Mouse (Mus musculus): ENCODE data around the gene Dpp9.

Dpp9 gene

DNA sequence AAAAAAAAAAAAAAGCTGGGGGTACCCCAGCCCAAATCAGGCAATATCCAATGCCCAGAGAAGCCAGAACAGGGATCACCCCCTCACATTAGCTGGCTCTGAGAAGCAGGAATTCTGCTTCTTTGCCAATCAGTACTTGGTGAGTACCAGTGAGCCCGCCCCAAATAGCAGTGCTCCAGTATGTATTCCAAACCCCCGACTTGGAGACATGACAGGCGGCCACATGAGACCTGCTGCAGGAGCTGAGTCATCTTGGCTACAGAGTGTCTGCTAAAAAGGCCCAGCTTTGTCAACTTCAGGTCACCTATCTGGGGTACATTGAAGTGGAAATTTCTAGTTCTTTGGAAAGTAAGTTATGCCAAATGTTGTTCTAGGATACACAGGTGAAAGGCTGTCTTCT is 7.9 kb upstream of the Dpp9 start:
- DNase-seq: no peak

DNA sequence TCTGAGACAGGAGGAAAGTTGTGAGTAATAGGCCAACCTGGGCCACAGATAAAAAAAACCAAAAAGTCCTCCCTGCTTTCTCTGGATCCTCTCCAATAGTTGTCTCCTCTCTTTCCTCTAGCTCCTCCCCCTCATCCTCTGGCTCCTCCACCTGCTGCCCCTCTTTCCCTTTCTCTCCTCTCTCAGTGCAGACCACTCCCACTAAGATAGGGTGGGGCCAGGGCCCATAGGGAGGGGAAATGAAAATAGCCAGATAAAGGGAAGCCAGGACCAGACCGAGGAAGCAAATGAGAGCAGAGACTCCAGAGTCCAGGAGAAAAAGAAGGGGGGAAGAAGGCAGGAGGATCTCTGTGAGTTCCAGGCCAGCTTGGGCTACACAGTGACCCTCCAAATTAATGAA is 6.2 kb upstream of the Dpp9 start:
- no peak for DNase-seq

DNA sequence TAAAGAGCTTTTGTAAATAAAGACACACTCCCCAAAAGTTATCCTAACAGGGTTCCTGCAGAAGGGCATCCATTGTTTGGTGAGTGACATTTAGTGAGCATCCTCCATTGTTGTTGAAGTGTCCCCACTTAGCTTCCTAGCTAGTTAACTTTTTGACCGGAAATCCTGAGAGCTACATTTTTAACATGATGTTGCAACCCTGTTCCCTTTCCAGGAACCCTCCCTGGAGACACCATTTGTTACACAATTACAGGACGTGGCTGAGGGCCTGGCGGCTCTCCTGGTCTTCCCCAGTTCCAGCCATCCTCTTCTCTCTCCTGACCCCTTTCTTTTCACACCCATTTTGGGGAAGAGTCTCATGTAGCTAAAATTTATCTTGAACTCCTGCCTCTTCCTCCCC is 1.1 kb upstream of the Dpp9 start:
- no peak for DNase-seq

DNA sequence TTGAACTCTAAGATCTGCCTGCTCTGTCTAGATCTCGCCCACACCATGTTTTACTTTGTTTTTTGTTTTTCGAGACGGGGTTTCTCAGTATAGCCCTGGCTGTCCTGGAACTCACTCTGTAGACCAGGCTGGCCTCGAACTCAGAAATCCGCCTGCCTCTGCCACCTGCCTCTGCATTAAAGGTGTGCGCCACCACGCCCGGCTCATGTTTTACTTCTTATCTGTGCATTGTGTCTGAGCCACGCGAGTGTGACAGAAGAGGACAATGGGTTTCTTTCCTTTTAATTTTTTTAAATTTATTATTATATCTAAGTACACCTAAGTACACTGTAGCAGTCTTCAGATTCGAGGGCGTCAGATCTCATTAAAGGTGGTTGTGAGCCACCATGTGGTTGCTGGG is 546 bp upstream of the Dpp9 start:
- no peak for DNase-seq

DNA sequence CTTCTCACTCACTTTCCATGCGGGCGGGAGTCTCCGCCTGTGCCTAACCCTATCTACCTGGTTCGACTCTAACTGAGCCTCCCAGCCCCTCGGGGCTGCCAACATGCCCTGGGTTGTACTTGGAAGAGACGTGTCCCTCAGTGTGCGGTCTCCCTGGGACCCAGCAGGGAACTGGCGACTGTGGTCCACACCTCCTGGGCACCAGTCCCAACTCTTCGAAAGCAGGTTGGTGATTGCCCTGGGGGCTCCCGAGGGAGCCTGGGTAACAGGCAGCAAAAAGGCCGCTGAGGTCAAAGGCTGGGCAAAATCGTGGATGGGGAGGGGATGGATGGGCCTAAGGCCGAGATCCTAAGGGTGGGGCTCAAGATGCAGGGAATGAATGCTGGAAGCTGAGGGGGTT is 1.0 kb downstream of the Dpp9 start:
- DNase-seq: no peak

DNA sequence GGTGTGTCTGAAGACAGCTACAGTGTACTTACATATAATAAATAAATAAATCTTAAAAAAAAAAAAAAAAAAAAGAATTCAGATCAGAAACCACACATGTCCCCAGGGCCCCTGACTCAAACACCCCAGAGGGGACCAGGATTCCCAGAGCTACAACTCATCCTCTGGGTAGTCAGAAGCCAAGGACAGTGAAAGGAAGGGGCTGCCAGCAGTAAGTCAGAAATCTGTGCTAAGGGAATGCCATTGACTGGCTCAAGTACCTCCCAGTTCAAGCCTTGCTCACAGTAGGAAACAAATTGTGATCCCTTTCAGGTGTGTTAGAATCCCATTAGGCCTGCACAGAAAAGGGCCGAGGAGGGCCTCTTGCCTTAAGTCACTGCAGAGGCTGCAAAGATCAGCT is 4.5 kb downstream of the Dpp9 start:
- DNase-seq: no peak

DNA sequence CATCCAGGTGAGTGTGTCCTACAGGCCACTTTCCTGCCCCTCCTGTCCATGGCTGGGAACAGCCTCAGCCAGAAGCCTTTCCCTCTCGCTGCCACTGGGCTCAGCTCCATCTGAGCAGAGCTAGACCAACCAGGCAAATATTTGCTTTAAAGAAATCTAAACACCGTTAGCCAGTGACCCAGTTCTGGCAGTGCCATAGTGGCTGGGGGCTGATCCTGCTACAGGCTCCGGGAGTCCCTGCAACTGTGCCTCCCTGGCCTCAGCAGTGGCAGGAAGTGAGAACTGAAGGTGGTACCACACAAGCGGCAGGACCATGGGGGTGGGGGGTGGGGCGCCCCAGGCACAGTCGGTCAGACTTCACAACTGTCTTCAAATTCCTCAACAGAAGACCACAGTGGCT is 6.0 kb downstream of the Dpp9 start:
- DNase-seq: no peak

DNA sequence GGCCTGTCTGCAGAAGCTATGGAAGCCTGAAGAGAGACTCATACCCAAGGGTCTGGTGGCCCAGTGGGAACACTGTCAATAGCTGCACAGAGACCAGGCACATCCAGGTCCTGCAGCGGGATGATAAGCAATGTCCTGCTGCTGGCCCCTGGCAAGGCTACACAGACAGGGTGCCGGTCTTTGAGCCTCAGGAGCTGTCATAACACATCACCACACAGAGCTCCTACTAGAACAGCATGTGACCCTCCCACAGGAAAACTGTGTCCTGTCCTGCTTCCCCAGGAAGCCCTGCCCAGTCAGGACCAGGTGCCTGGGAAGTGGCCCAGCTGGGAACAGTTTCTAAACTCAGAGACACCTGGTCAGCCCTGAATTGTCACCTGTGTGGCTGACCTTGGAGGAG is 7.6 kb downstream of the Dpp9 start:
- DNase-seq: no peak

DNA sequence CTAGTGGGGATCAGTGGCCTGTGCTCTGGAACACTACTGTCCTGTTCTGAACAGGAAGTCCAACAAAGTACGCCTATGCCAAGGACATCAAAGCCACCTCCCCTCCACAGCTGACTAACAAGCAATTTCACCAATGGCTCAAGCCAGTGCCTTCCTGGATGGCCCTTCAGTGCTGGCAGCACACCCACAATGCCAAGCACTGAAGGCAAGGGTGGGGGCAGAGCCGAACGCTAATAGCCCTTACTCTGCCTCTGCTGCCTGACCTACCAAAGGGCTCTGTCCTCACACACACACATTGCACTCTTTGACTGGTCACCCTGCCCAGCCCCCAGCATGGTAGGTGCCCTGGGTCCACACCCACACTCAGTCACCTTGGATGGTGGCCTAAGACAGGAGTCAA is 9.9 kb downstream of the Dpp9 start:
- DNase-seq: no peak

DNA sequence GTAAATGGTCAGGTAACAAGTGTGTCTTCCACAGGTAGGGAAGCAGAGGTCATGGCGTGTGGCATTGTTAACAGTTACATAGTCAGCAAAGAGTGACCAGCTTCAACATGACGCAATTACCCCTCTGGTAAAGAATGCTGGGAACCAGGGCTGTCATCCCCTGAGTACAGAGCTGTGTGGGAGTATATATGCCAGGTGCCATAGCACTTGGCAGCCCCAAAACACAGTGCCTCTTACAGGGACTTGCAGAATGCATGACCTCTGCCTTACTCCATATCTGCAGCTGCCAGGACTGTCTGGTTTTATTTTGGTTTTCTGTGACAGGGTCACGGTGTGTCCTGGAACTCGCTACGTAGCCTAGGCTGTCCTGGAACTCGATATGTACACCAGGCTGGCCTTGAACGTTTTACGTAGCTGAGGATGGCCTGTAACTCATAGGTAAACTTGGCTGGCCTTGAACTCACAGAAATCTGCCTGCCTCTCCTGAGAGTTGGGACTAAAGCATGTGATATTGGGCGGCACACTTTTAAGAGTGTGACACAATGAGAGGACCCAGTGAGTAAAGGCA is 10.7 kb downstream of the Dpp9 start:
- DNase-seq: no peak

DNA sequence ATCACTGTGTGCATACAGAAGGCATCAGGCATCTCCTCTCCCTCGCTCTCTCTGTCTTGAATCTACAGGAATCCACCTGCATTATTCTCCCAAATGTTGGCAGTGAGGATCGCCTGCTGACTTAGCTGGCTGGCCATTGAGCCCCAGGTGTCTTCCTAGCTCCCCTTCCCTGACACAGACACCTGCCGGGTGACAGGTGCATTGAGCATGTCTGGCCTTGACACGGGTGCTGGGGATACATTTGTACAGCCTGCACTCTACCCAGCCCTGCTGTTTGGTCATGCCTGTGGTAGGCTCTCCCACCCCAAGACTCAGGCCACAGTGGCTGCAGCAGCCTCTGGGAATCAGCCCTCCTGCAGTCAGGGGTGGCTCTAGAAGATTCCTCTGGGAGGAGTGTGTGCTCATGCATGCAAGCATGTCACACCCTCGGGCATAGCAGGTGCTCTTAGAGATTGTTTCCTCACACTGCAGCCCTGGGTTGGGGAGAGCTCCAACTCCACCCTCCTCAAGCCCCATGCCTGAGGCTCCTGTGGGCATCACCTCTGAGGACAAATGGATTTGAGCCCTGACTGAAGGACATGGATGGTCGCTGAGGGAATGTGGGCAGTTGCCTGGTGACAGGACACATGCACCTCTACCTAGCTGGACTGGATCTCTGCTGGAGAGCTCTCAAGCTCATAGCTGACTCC is 11.6 kb downstream of the Dpp9 start:
- DNase-seq: no peak

DNA sequence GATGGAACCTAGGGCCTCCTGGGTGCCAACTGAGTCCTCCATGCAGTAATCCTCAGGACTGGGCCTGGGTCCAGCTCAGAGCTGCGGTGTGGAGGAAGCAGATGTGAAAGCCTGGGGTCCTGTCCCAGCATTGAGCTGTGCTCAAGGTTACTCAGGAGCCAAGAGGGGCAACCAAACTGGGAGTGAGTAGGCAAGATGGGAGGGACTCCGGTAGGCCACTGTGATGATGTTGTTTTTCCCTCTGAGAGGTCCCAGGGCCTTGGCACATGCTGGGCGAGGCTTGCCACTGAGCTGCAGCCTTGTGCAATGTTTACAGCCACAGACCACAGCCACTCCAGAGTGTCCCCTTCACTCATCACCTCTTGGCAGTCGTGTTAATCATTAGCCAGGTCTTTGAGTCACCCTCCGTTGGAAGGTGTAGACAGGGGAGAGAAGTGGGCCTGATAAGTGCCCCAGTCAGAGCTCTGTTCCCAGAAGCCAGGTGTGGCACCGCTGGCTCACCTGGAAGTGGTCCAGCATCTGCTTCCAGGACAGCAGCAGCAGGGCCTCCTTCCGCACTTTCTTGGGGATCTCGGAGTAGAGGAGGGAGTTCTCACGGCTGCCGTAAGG is 12.3 kb downstream of the Dpp9 start:
- no peak for DNase-seq

DNA sequence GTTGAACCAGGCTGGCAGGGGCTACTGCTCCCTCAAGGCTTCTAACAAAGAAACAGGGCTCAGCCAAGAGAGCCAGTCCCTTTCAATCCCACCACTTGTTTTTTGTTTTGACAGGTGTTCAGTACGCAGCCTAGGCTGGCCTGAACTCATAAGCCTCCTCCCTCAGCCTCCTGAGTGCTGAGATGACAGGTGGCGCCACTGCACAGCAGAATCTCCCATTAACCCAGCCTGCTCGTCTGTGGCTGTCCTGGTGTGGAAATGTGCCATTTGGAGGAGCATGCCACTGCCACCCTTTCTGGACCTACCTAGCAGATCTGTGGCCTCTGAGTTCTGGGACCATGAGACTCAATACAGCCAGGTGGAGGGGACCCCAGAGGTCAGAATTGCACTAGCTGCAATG is 15.0 kb downstream of the Dpp9 start:
- DNase-seq: no peak

DNA sequence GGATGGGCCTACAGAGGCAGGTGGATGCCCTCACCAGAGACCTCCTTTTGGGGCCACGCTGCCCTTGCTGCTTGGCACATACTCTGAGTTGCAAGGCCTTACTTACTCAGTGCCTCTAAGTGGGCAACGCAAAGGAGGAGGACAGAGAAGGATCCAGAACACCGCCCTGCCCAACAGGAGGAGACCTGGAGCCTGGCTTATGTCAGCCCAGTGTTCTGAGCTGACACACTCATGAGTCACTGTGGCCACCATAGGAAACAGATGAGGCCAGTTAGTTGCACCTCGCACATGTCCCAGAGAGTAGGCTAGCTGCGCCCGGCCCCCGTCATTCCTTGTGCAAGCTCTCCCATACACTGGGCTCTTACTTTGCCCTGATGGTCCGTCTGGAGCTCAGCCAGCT is 16.2 kb downstream of the Dpp9 start:
- DNase-seq: no peak

DNA sequence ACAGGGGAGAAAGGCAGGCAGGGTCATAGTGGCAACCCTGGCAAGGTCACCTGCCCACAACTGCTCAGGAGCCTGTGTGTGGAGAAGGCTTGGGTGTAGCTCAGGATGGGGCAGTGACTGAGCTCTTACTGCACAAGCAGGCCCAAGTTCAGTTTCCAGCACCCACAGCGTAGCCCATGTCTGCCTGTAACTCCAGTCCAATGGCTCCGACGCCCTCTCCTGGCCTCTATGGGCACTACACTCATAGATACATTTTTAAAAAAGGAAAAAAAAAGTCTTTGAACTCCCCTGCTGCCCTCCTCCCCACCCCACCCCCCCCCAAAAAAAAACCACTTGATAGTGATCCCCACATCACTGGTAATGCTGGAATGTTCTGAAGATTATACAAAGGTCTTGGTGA is 17.1 kb downstream of the Dpp9 start:
- no peak for DNase-seq

DNA sequence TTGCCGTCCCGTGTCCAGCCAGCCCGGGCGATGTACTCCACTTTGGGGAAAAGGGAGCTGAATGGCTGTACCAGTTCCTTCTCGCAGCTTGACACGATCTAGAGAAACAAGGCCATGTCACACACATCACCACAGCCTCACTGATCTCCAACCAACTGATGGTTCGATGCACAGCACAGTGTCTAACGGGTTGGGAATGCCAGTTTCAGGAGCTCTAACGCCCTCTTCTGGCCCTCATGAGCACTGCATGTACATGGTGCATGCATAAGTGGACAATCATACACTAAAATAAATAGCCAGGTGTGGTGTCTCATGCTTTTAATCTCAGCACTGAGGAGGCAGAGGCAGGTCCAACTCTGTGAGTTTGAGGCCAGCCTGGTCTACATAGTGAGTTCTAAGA is 18.1 kb downstream of the Dpp9 start:
- DNase-seq: no peak

DNA sequence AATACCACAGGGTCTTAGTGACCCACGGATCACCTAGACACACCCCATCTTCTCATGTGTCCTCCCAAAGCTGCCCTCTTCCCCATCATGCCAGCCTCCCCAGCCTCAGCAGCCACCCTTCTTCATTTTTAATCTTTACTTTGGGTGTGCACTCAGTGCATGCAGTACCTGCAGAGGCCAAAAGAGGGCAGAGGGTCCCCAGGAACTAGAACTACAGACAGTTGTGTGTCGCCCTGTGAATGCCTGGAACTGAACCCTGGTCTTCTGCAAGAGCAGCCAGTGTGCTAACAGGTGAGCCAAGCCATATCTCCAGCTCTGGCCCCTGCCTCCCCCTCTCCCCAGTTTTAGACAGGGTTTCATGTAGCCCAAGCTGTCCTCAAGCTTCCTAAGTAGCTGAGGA is 21.8 kb downstream of the Dpp9 start:
- no peak for DNase-seq

DNA sequence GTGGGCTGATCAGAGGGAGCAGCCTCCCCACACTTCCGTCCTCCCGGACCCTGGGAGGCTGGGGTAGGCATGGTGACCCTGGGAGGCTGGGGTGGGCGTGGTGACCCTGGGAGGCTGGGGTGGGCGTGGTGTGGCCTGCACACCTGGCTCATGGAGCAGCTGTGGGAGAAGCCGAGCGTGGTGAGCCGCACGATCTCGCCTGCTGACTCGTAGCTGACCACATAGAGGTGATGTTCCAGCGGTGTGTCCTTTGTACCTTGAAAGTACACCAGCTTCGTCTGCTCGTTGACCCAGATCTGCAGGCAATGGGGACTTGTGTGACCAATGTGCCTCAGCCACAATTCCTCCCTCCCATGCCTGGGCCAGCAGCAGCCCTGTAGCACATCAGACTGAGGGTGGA is 23.9 kb downstream of the Dpp9 start:
- no peak for DNase-seq

DNA sequence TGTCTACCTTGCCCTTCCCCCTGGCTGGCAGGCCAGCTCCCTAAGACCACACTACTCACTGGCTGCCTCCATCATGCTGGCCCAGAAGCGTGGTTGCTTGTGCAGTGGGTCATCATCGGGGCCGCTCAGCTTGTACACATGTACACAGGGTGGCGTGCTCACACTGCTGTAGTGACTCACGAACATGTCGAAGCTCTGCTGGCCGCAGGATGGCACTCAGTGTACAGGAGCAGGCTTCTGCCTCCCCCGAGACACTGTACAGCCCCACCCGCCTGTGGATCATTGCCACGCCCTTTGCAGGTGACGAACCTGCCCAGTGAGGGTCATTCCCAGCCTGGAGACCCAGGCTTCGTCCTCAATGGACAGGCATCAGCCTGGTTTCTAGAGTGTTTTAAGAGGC is 24.3 kb downstream of the Dpp9 start:
- DNase-seq: no peak

DNA sequence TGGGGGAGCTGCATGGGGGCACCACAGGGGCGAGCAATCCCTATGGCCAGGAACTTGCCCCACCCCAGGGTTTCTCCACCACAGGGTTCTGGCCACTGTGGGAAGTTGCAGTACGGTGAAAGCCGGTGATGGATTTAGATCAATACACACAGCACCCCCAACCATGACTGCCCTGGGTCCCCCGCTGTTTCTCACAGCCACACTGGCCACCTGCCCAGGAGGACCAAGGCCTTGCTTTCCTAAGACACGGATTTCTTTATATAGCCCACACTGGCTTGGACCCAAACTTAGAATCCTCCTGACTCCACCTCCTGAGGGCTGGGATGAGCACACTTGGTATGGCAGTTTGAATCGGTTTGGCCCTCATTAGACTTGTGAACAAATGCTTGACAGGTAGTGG is 27.4 kb downstream of the Dpp9 start:
- no peak for DNase-seq

DNA sequence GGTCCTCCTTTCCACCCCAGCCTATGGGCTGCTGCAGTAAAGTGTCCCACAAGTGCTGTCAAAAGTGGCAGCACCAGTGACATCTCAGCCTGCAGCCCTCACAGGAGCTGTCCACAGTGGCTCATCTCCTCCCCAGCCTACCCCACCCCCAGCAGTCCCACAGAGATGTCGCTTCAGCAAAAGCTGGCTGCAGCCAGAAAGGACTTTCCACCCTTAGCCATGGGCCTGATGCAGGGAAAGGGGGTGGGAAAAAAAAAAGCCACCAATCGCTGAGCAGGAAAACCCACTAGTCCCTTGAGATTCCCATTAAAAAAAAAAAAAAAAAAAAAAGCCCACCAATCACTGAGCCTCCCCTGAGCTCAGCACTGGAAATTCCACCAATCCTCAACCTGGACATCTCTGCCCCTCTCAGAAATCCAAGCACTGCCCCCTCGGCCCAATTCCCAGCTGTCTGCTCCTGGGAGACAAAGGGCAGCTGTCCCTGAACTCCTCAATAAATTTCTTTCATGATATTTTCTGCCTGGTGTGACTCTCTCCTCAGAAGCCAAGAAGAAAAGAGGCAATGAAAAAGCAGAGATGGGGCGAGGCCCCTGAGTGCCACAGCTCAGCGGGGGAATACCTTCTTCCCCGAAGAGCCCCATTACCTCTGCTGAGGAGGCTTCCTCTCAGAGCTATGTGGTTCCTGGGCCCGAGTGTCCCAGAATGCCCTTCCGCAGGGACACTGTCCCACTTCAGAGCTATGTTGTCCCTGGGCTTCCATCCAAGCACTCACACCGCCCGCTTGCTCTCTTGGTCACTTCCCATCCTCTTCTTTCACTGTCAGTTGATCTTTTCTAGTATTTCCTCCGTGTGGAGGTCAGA is 33.2 kb downstream of the Dpp9 start:
- no peak for DNase-seq

DNA sequence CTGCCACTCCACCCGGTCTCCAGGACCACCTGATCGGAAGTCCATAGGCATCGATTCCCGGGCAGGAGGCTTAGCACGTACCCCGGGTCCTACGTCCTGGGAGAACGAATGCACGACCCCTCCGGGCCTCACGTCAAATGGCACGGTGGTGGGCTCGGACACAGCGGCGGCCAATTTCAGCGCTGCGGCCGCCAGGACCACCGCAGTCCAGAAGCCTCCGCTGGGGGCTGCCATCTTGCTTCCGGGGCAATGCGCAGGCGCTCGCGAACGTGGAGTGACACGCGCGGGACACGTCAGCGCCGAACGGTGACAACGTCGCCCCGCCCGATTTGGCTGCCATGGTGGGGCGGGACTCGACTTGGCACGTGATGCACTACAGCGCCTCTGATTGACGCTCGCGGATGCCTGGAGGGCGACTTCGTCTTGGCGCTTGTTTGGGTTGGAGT is 35.0 kb downstream of the Dpp9 start, which contains the start of gene Mydgf:
Gene Mydgf (minus strand): TSS at position 263 of the 446 bp plus-strand sequence.
- DNase-seq: peak; percentile 96

DNA sequence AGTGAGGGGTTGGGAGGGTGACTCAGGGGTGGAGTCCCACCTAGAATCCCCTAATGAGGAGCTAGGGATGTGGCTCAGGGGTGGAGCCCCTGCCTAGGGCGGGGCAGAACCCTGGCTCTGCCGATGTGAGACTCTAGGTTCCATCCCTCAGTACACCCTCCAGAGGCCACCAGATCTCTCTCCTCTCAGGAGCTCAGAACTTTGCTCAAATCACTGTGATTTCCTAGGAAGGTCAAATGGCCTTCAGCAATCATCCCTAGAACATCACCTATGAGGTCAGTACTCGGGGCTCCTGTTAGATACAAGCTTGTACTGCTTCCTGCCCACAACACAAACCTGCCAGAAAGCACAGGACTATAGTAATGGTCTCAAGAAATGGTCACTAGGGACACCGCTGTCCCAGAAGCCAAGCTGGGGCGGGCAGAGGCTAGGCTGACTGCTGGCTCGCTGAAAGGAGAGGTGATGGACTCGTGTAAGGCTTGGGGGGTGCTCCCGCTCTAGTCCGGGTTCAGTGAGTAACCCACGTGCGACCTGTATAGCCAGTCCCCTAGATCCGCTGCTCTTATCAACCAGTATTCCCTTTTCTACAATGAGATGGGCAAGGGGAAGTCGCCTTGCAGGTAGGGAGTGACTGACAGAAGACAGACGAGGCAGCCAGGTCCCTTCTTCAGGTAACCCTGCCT is 35.6 kb downstream of the Dpp9 start:
- DNase-seq: no peak

Measured in right cerebral cortex, postnatal 4 days (tissue).